Mouse (Mus musculus) hindbrain, embryonic 16.5 days (tissue): Measurements from ENCODE around the gene Tmem240. TPM values are rescaled to one million over a fixed set of nuclear protein-coding genes. Genes with fewer than 3 reads are reported as not detected.

Experiments
- ATAC-seq: fragments of 200-750 bp; cut with Nextera tagmentation; 2 replicates; pipeline ENCODE4 v1.8.0; 2017; ENCODE audit warnings: moderate TSS enrichment, moderate library complexity
- H3K27ac ChIP-seq: fragments of 300-500 bp; sonication (generic); 2 replicates; pipeline ENCODE4 v1.5.1; 2014; ENCODE audit warnings: low read depth, mild to moderate bottlenecking, control low read depth, low read length, moderate library complexity
- H3K27me3 ChIP-seq: fragments of 300-500 bp; sonication (generic); replicated peaks from 2 replicates; pipeline ENCODE4 v1.6.1; 2014; ENCODE audit warnings: low read length; ENCODE audit not compliant: control insufficient read depth, insufficient read depth
- H3K36me3 ChIP-seq: fragments of 300-500 bp; sonication (generic); 2 replicates; pipeline ENCODE4 v1.6.1; 2014; ENCODE audit warnings: mild to moderate bottlenecking, low read length, moderate library complexity, mixed read lengths; ENCODE audit not compliant: control insufficient read depth, insufficient read depth
- H3K4me1 ChIP-seq: fragments of 300-500 bp; sonication (generic); 2 replicates; pipeline ENCODE4 v1.6.1; 2014; ENCODE audit warnings: low read depth, low read length; ENCODE audit not compliant: control insufficient read depth, insufficient read depth
- H3K4me2 ChIP-seq: fragments of 300-500 bp; sonication (generic); 2 replicates; pipeline ENCODE4 v1.6.1; 2014; ENCODE audit warnings: mild to moderate bottlenecking, low read length, control low read depth, moderate library complexity
- H3K4me3 ChIP-seq: fragments of 300-500 bp; sonication (generic); 2 replicates; pipeline ENCODE4 v1.5.1; 2014; ENCODE audit warnings: mild to moderate bottlenecking, low read length, control low read depth, moderate library complexity
- H3K9ac ChIP-seq: fragments of 300-500 bp; sonication (generic); 2 replicates; pipeline ENCODE4 v1.6.1; 2014; ENCODE audit warnings: low read depth, mild to moderate bottlenecking, control low read depth, low read length, moderate library complexity
- H3K9me3 ChIP-seq: fragments of 300-500 bp; sonication (generic); 2 replicates; pipeline ENCODE4 v1.6.1; 2014; ENCODE audit warnings: mild to moderate bottlenecking, low read length, moderate library complexity; ENCODE audit not compliant: control insufficient read depth
- WGBS: fragments of 180-500 bp; shearing (Covaris S2); extraction: QIAGEN DNeasy Blood & Tissue Kit; methylation state at CpG from one replicate; pipeline ENCODE4 v1.1.7; 2014; 5-methylcytosine and 5-hydroxymethylcytosine counted together
- polyA plus RNA-seq: library from polyadenylated mRNA; unstranded; fragments of >200 nt; fragmentation: Nextera tagmentation; extraction: Ambion mirVana; gene quantifications from 2 replicates; pipeline ENCODE4 v1.2.1, GENCODE M21; 2015

Tmem240 gene
- polyA plus RNA-seq, 1 experiment from 2014 or later: 17.4 TPM

DNA sequence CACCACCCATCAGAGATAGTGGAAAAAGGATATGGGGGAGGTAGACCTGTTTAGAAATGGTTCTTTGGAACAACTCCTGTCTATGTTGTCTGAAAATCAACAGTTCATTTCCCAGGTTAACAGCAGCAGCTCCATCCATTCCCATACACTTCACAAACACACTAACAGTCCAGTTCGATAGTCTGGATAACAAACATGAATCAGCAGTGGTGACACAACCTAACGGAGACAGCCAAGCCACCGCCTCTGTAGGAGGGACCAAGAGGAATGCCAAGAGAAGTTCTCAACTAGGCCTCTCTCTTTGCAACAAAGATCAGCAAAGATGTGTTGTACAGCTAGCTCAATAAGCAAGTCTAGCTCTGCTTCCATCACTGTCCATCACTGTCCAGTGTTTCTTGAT, 27.8 kb downstream of the Tmem240 start:
- Histone ChIP-seq H3K27ac (no peak overlapping the region), H3K4me1 (peaks cover 24% of the 10 kb centered on the region), H3K9me3 (no peaks in the 10 kb centered on the region), H3K4me2 (no peak overlapping the region), H3K36me3 (no peaks in the 10 kb centered on the region), H3K27me3 (no peaks in the 10 kb centered on the region), H3K4me3 (no peak overlapping the region), H3K9ac (no peak overlapping the region)
- ATAC-seq: no peak
- WGBS: 84% methylated on average over 3 of the region's 3 CpGs

DNA sequence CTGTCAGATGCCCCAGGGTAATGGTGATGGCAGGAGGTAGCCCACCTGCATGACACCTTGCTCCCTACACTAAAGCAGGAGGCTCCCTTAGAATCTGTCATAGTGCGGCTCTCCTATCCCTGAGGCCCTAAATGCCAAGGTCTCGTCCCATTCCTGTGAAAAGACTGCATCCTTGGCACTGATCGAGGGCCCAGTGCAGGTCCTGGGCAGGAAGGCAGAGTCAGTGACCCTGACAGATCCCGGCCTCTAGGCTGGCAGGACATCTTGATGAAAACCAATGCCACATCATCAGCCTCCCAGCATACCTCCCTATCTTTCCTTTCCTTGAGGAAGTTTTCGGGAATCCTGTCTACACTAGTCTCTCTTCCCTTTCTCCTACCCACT, 34.9 kb downstream of the Tmem240 start:
- H3K36me3 ChIP-seq: no peaks in the 10 kb centered on the region

DNA sequence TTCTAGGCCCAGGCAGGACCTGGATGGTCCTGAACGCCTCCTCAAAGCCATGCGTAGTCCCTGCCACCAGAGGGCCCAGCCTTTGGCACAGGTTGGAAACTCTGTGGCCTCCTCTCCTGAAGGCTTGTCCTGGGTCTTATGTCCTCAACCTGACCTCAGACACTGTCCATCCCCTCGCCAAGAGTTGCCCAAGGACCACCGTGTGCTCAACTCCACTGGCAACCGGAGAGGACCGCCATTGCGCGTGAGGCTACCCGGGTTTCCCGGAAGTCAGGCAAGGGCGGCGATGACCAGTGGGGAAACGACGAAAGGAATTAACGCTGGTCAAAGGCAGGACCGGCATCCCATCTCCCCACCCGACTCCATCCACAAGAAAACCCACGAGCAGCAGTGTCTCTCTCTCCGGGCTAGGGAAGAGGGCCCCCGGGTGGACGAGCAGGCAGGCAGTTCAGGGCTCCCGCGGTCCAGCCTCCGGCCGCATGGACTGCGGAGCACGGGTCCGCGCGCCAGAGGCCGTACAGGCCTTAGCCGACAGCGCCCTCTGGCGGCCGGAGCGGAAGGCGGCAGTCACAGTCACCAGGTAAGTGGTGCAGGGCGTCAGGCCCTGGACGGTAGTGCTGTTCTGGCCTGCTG, 35.4 kb downstream of the Tmem240 start:
- peak overlapping the region; percentile 48 for H3K4me3 ChIP-seq
- H3K27ac ChIP-seq: peak overlapping the region; percentile 75
- no peaks in the 10 kb centered on the region for H3K9me3 ChIP-seq
- WGBS: under 1% methylated on average over 35 of the region's 39 CpGs
- H3K4me1 ChIP-seq: peaks cover 19% of the 10 kb centered on the region
- H3K27me3 ChIP-seq: peaks cover 11% of the 10 kb centered on the region
- H3K4me2 ChIP-seq: peak overlapping the region; percentile 88
- peak overlapping the region; percentile 79 for H3K9ac ChIP-seq
- peak; percentile 82 for ATAC-seq
- no peaks in the 10 kb centered on the region for H3K36me3 ChIP-seq

More for the DNA sequence above, 34.9 kb downstream of the Tmem240 start:
- H3K9me3 ChIP-seq: no peaks in the 10 kb centered on the region
- H3K4me2 ChIP-seq: peak overlapping the region; percentile 88
- WGBS: 56% methylated on average over 5 of the region's 5 CpGs
- peak overlapping the region; percentile 75 for H3K27ac ChIP-seq
- peak overlapping the region; percentile 48 for H3K4me3 ChIP-seq
- peak overlapping the region; percentile 79 for H3K9ac ChIP-seq
- no peak for ATAC-seq
- H3K4me1 ChIP-seq: peaks cover 16% of the 10 kb centered on the region
- H3K27me3 ChIP-seq: peaks cover 11% of the 10 kb centered on the region

DNA sequence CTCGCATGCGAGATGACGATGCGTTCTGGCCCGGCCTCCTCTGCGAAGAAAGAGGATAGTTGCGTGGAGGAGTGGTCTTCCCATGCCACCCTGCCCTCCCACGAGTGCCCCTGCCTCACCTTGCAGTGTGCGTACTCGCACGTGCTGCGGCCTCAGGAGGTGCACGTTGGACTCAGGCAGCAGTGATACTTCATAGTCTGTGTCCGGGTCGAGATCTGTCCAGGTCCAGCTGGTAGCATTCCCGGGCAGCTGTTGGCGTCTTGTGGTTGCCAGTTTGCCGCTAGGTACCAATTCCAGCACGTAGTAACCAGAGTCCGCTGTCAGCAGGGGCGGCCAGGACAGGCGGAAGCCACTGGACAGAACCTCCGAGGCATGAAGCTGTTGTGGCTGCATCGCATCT, 36.0 kb downstream of the Tmem240 start:
- H3K27me3 ChIP-seq: peaks cover 11% of the 10 kb centered on the region
- H3K27ac ChIP-seq: peak overlapping the region; percentile 75; the same call in 1 of the 2 replicates
- peak overlapping the region; percentile 88 for H3K4me2 ChIP-seq
- ATAC-seq: no peak
- H3K9ac ChIP-seq: peak overlapping the region; percentile 79
- peaks cover 25% of the 10 kb centered on the region for H3K4me1 ChIP-seq
- no peaks in the 10 kb centered on the region for H3K36me3 ChIP-seq
- WGBS: 45% methylated on average over 24 of the region's 24 CpGs
- peak overlapping the region; percentile 48 for H3K4me3 ChIP-seq
- H3K9me3 ChIP-seq: no peaks in the 10 kb centered on the region

DNA sequence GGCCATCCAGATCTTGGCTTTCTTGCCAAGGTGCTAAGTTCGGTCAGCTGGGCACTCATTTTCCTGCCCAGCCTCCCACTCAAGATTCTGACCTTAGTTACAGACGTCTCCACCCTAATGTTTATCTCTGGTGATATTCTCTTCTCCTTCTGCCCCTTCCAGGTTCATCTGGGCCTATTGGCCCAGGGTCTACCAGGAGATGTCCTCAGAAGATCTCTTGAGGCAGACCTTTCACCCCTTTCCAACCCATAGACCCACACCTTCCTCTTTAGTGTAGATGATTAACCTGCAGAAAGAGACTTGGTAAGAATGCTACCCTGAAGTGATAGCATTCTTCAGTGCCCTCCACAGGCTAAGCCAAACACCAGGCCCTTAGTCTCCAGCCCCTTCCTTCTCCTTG, 37.1 kb downstream of the Tmem240 start:
- no peak for ATAC-seq
- Histone ChIP-seq H3K9ac (no peak overlapping the region), H3K4me1 (peaks cover 29% of the 10 kb centered on the region), H3K4me3 (no peak overlapping the region), H3K9me3 (no peaks in the 10 kb centered on the region), H3K27me3 (peaks cover 11% of the 10 kb centered on the region), H3K36me3 (no peaks in the 10 kb centered on the region), H3K4me2 (no peak overlapping the region), H3K27ac (no peak overlapping the region)
- 79% methylated on average over 2 of the region's 2 CpGs for WGBS

DNA sequence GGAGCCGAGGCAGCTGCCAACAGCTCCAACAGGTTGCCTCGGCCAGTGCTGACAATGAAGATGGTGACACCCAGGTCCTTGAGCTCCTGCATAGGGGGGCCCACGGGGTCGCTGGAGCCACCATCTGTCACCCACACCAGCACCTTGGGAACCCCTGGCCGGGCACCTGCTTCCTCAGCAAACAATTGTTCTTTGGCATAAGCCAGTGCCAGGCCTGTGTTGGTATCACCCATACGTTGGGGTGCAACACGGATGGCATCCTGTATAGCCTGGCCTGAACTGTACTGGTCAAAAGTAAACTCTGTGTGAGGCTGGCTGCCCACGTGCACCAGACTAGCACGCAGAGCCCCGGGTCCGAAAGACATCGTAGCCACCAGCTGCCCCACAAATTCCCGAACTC, 38.2 kb downstream of the Tmem240 start:
- Histone ChIP-seq H3K4me1 (peaks cover 29% of the 10 kb centered on the region), H3K27me3 (peaks cover 11% of the 10 kb centered on the region), H3K9me3 (no peaks in the 10 kb centered on the region), H3K4me3 (no peak overlapping the region), H3K4me2 (peak overlapping the region; percentile 34), H3K36me3 (no peaks in the 10 kb centered on the region), H3K27ac (no peak overlapping the region), H3K9ac (no peak overlapping the region)
- 84% methylated on average over 13 of the region's 13 CpGs for WGBS
- no peak for ATAC-seq

DNA sequence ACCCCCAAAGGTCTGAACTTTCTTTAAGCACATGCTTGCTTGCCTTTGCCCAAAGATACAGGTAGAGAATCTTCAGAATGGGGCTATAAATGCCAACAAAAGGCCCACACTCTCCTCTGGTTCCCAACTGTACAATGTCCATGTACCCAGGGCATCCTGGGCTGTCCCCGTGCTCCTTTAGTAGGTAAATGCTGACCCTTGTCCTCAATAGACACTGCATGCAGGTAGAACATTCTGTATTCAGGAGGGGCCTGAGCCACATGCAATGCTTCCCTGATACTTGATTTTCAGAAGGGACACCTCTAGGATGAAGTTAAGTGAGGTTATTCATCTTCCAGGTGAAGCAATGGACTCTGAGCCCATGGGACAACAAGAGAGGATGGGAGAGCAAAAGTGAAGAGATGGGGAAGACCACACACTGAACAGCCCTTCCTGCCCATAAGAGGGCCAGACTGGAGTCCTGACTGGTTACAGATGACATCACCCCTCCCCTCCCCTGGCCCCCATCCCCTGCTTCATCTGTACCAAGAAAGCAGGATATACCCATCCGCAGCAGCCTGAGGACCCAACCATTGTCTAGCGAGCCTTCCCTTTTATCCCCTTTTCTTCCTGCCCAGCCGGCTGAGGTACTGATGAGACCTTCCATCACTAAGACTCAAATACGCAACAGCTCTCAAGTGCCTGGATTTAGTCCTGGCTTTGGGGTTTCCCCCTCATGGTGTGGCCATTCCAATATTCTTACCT, 38.9 kb downstream of the Tmem240 start:
- H3K9ac ChIP-seq: peak overlapping the region; percentile 64
- peak overlapping the region; percentile 5; the same call in 1 of the 2 replicates for H3K27ac ChIP-seq
- H3K4me3 ChIP-seq: peak overlapping the region; percentile 48
- WGBS: 37% methylated on average over 5 of the region's 5 CpGs
- H3K9me3 ChIP-seq: no peaks in the 10 kb centered on the region
- H3K36me3 ChIP-seq: no peaks in the 10 kb centered on the region
- no peak for ATAC-seq
- peak overlapping the region; percentile 82 for H3K4me2 ChIP-seq
- H3K27me3 ChIP-seq: peaks cover 11% of the 10 kb centered on the region
- H3K4me1 ChIP-seq: peaks cover 29% of the 10 kb centered on the region

DNA sequence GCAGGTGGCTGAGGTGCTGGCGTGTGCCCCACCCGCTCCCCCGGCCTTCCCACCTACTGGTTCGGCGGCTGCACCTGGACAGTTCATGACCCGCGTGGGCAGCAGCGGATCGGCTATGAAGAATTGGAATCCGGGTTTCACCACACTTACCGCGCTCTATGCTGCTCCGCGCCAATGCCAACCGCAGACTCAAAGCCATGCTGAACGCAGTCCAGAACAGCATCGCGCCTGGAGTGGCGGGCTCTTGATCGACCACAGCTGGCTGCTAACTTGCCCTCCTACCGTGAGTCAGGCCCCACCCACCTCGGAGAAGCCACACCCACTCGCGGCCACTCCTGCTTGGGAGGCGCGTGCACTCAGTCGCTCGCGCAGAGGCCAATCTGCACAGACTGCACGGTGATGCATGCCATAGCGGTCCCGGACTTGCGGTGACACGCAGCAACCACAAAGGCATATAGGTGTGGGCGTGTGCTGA, 39.7 kb downstream of the Tmem240 start, which contains the start of gene Vwa1:
Vwa1 (minus strand) TSS at position 419 of the 475 bp plus-strand sequence.
- peak within 1 kb of the TSS; percentile 64 for H3K9ac ChIP-seq
- no peaks in the 10 kb centered on the region for H3K36me3 ChIP-seq
- H3K4me1 ChIP-seq: peaks cover 29% of the 10 kb centered on the region
- peak; percentile 84 for ATAC-seq
- peak within 1 kb of the TSS; percentile 61 for H3K27ac ChIP-seq
- under 1% methylated on average over 32 of the region's 35 CpGs for WGBS
- H3K9me3 ChIP-seq: no peaks in the 10 kb centered on the region
- peak within 1 kb of the TSS; percentile 82 for H3K4me2 ChIP-seq
- peaks cover 11% of the 10 kb centered on the region for H3K27me3 ChIP-seq
- H3K4me3 ChIP-seq: peak within 1 kb of the TSS; percentile 48
